Mouse (Mus musculus) olfactory bulb, adult 2 months (tissue): ENCODE measurements around the gene Tank. TPM values are rescaled to one million over a fixed set of nuclear protein-coding genes. Genes with fewer than 3 reads are reported as not detected.

Experiments
- H3K27ac ChIP-seq: fragments of 200-500 bp; 2 replicates; pipeline ENCODE4 v1.5.1; 2012; ENCODE audit warnings: low read depth, low read length; ENCODE audit not compliant: insufficient read depth
- H3K4me1 ChIP-seq: fragments of 200-500 bp; 2 replicates; pipeline ENCODE4 v1.6.1; 2012; ENCODE audit warnings: low read length; ENCODE audit not compliant: control insufficient read depth, insufficient read depth
- H3K4me3 ChIP-seq: fragments of 200-500 bp; 2 replicates; pipeline ENCODE4 v1.5.1; 2012; ENCODE audit warnings: mild to moderate bottlenecking, low read depth, low read length, moderate library complexity; ENCODE audit not compliant: insufficient read depth
- CTCF ChIP-seq: fragments of 200-500 bp; IDR thresholded peaks from 2 replicates; pipeline ENCODE4 v1.5.1; 2012; ENCODE audit warnings: low read depth, mild to moderate bottlenecking, low read length, moderate library complexity; ENCODE audit not compliant: insufficient read depth
- POLR2A ChIP-seq: fragments of 200-500 bp; IDR thresholded peaks from 2 replicates; pipeline ENCODE4 v1.6.1; 2012; ENCODE audit warnings: mild to moderate bottlenecking, low read depth, low read length, moderate library complexity; ENCODE audit not compliant: insufficient read depth
- WGBS: fragments of 180-500 bp; shearing (Covaris S2); methylation state at CpG from one replicate; pipeline ENCODE4 v1.1.7; 2018; 5-methylcytosine and 5-hydroxymethylcytosine counted together
- polyA plus RNA-seq: library from polyadenylated mRNA; stranded (reverse); fragments of >200 nt; gene quantifications from 2 replicates; pipeline ENCODE4 v1.2.4, GENCODE M21; 2012; ENCODE audit warnings: low replicate concordance; ENCODE audit not compliant: missing spikeins, insufficient read depth, insufficient read length

Gene Tank
- polyA plus RNA-seq, 1 experiment, result not detected

GRCm38 (mm10) chr2:61638182-61638581 is 59.8 kb downstream of the Tank start:
- TF ChIP-seq POLR2A (no peak), CTCF (no peak)
- no peak overlapping the region for H3K4me3 ChIP-seq
- no peak overlapping the region for H3K27ac ChIP-seq
- H3K4me1 ChIP-seq, result no peaks in the 10 kb centered on the region
- 64% methylated on average over 6 of the region's 6 CpGs for WGBS

- TF ChIP-seq POLR2A, result no peak
- no peak for TF ChIP-seq CTCF
- Histone ChIP-seq H3K27ac (no peak overlapping the region), H3K4me3 (no peak overlapping the region), H3K4me1 (no peaks in the 10 kb centered on the region)
- 49% methylated on average over 6 of the region's 6 CpGs for WGBS
These were observed 64.3 kb downstream of the Tank start for GRCm38 (mm10) chr2:61642452-61643368.

DNA sequence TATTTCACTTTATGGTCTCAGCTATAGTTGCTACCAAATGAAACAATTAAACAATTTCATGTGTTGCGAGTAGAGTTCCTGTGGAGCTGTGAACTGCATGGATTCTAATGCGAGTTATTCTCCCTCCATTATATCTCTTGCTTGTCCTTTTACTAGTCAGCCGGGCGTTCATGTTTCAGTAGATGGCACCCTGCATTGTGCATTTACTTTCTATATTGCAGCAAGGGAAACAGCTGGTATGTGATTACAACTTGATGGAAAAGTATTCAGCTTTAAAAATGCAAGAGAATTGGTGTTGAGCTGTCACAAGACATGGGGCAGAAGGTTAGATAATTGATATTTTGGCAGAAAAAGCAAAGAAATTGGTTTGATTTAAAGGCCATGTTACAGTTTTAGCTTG is 72.8 kb downstream of the Tank start:
- TF ChIP-seq POLR2A (no peak), CTCF (no peak)
- Histone ChIP-seq H3K27ac (no peak overlapping the region), H3K4me3 (no peak overlapping the region), H3K4me1 (peaks cover 4% of the 10 kb centered on the region; the same call in 1 of the 2 replicates)
- 50% methylated on average over 4 of the region's 4 CpGs for WGBS

GRCm38 (mm10) chr2:61651640-61652039 is 73.3 kb downstream of the Tank start:
- no peak overlapping the region for H3K4me3 ChIP-seq
- 86% methylated on average over 3 of the region's 3 CpGs for WGBS
- H3K27ac ChIP-seq, result no peak overlapping the region
- TF ChIP-seq CTCF, result no peak
- no peak for TF ChIP-seq POLR2A
- peaks cover 4% of the 10 kb centered on the region; the same call in 1 of the 2 replicates for H3K4me1 ChIP-seq

- TF ChIP-seq CTCF (no peak), POLR2A (no peak)
- peaks cover 7% of the 10 kb centered on the region for H3K4me1 ChIP-seq
- H3K4me3 ChIP-seq, result peak overlapping the region; percentile 61
- WGBS, result 29% methylated on average over 12 of the region's 12 CpGs
- no peak overlapping the region for H3K27ac ChIP-seq
These were observed 76.6 kb downstream of the Tank start for GRCm38 (mm10) chr2:61655046-61655381.

DNA sequence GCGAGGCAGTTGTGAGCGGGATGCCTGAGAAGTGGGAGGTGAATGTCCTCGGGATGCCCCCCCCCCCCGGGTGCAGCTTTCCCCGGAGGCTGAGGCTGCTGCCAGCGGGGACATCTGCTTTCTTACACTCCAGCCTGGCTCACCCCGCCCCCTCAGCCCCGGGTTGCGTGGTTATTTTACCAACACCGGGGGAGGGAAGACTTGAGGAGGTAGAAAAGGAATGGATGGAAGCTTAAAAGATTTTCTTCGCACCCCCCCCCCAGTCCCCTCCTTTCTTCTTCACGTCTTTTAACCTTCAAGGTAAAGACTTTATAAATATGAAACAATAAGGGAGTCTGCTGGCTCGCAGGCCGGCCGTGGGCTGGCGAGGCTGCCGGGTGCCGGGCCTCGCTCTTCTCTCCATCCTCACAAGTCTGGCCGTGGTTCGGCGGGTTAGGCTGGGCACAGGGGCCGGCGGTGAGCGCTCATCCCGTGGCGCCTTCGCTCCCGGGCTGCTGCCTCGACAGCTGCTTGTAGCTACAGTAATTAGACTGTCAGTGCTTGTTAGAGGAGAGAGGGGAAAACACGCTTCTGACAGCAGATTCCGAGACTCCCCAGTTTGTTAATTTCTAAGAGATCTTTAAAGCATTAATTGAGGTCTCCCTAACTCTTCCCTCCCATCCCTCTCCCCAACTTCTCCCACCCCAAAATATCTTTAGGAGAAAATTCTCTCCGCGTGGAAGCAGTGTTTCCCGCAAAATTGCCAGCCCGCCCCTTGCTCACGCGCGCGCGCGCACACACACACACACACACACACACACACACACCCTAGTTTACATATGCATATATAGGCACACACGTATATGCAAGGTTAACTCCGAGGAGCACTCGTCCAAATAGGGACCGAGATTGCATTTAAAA is 77.2 kb downstream of the Tank start:
- TF ChIP-seq POLR2A (no peak), CTCF (no peak)
- 2% methylated on average over 46 of the region's 46 CpGs for WGBS
- peaks cover 7% of the 10 kb centered on the region for H3K4me1 ChIP-seq
- H3K4me3 ChIP-seq, result peak overlapping the region; percentile 61
- H3K27ac ChIP-seq, result peak overlapping the region; percentile 86

DNA sequence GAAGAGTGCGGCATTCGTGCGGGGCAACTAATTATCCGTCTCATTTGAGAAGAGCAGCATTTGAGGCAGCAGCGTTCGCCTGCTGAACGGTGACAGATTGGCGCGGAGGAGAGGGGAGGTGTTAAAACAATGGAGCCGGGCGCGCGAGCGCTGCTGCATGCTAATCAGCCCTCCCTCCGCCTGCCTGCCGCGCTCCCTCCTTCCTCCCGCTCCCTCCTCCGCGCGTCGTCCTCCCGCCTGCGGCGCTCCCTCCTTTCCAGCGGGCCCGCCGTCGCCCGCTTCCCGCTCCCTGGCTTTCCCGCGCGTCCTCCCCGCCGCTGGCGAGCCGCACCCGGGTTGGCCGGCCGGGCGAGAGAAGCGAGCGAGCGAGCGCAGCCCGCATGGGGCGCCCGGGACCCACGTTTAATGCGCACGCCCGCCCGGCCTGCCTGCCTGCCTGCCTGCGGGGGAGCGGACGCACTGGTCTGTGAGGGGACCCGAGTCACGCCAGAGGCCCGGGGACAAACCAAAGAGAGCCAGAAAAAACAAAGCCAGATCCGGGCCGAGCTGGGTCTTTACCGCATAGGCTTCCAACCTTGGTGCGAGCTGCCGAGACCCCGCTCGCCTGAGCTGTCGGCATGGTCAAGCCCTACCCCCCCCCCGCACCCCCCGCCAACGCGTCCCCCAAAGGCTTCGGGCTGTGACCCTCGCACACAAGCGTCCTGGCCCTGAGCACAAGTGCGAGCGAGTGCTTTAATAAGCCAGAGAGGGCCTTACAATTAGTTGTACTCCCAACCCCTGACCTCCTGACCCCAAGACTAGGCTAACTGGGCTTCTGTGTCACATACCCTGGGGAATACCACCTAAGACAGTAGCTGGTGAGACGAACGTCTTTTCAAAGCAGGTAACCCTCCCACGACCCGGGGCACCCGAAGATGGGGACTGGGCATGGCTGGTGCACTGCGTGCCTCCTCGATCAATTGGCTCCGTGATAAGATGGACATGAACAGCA is 78.3 kb downstream of the Tank start:
- TF ChIP-seq CTCF, result no peak
- TF ChIP-seq POLR2A, result peak; percentile 34; the same call in 1 of the 2 replicates
- Histone ChIP-seq H3K4me3 (peak overlapping the region; percentile 61), H3K27ac (peak overlapping the region; percentile 86), H3K4me1 (peaks cover 7% of the 10 kb centered on the region)
- 4% methylated on average over 85 of the region's 85 CpGs for WGBS

GRCm38 (mm10) chr2:61659254-61659653 is 80.9 kb downstream of the Tank start:
- TF ChIP-seq CTCF (no peak), POLR2A (no peak)
- 92% methylated on average over 2 of the region's 2 CpGs for WGBS
- H3K27ac ChIP-seq, result no peak overlapping the region
- peaks cover 10% of the 10 kb centered on the region for H3K4me1 ChIP-seq
- no peak overlapping the region for H3K4me3 ChIP-seq
